Mouse (Mus musculus): Measurements from ENCODE around the gene Nop58.
A peak's percentile ranks its signal among the peaks of the same experiment; 100 is the strongest.
"Not testable (repeated sequence)": the region's sequence is repeated elsewhere in the genome, so short reads cannot be mapped to it uniquely, and the experiment has no call there.

Gene Nop58

GRCm38 (mm10) chr1:59684819-59685755 is at the start of gene Nop58:
Gene Nop58, plus strand, starts transcription at chr1:59684971.
- DNase-seq (ENCODE audit: low spot score in 2 of 2) = peak; percentile 92 to 93

GRCm38 (mm10) chr1:59636349-59636748 is 48.4 kb upstream of the Nop58 start:
- DNase-seq (ENCODE audit: low spot score in 2 of 2) = no peak

GRCm38 (mm10) chr1:59638371-59638770 is 46.4 kb upstream of the Nop58 start:
- DNase-seq (ENCODE audit: low spot score in 2 of 2) = no peak

- no peak for DNase-seq (ENCODE audit: low spot score in 2 of 2)
Measured at GRCm38 (mm10) chr1:59642488-59642887, 42.3 kb upstream of the Nop58 start.

GRCm38 (mm10) chr1:59646502-59646901 is 38.3 kb upstream of the Nop58 start:
- not testable (repeated sequence) for DNase-seq (ENCODE audit: low spot score in 2 of 2)

GRCm38 (mm10) chr1:59651201-59651819 is 33.5 kb upstream of the Nop58 start:
- DNase-seq (ENCODE audit: low spot score in 2 of 2) = no peak

- DNase-seq (ENCODE audit: low spot score in 2 of 2) = no peak
Measured at GRCm38 (mm10) chr1:59653243-59653911, 31.4 kb upstream of the Nop58 start.

- no peak for DNase-seq (ENCODE audit: low spot score in 2 of 2)
Measured at GRCm38 (mm10) chr1:59656244-59657171, 28.3 kb upstream of the Nop58 start.

- no peak for DNase-seq (ENCODE audit: low spot score in 2 of 2)
Measured at GRCm38 (mm10) chr1:59663456-59664135, 21.2 kb upstream of the Nop58 start.

GRCm38 (mm10) chr1:59668871-59669270 is 15.9 kb upstream of the Nop58 start:
- no peak for DNase-seq (ENCODE audit: low spot score in 2 of 2)

- DNase-seq (ENCODE audit: low spot score in 2 of 2) = peak; percentile 20 to 36
Measured at GRCm38 (mm10) chr1:59669962-59670630, 14.7 kb upstream of the Nop58 start.

- peak; percentile 89 to 94 for DNase-seq (ENCODE audit: low spot score in 2 of 2)
Measured at GRCm38 (mm10) chr1:59670641-59671168, 14.1 kb upstream of the Nop58 start, which contains the start of gene Sumo1. Gene Sumo1, minus strand, starts transcription at chr1:59670834.

GRCm38 (mm10) chr1:59673661-59674060 is 11.1 kb upstream of the Nop58 start:
- no peak for DNase-seq (ENCODE audit: low spot score in 2 of 2)

GRCm38 (mm10) chr1:59683926-59684818 is 599 bp upstream of the Nop58 start:
- peak in 1 of 2 experiments; percentile 15 for DNase-seq (ENCODE audit: low spot score in 2 of 2)

- no peak for DNase-seq (ENCODE audit: low spot score in 2 of 2)
Measured at GRCm38 (mm10) chr1:59687493-59687892, 2.7 kb downstream of the Nop58 start.

- DNase-seq (ENCODE audit: low spot score in 2 of 2) = no peak
Measured at GRCm38 (mm10) chr1:59690467-59690866, 5.7 kb downstream of the Nop58 start.

- no peak for DNase-seq (ENCODE audit: low spot score in 2 of 2)
Measured at GRCm38 (mm10) chr1:59697751-59698150, 13.0 kb downstream of the Nop58 start.

- no peak for DNase-seq (ENCODE audit: low spot score in 2 of 2)
Measured at GRCm38 (mm10) chr1:59698207-59698606, 13.4 kb downstream of the Nop58 start.

- no peak for DNase-seq (ENCODE audit: low spot score in 2 of 2)
Measured at GRCm38 (mm10) chr1:59701766-59702165, 17.0 kb downstream of the Nop58 start.

Measured in right cerebral cortex, adult 2 months (tissue).